Mouse (Mus musculus): Measurements from ENCODE around the gene Fam155a.

Fam155a gene

DNA sequence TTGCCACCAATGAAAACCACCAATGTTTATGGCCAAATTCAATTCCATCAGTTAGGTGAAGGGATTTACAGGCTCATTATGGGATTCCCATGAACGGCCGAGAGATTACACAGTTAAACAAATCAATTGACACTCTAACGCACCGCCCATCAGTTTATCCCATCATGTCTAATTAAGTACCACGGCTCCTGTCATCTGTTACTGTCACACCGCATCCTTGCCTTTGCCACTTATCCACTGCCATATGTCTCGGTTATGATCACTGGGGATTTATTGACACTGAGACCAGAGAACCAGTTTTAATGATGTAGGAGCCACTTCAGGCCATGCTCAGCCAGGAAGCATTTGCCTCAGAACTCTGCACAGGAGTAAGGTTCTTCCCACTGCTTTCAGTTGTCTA lies 588.5 kb downstream of the Fam155a start:
- DNase-seq (ENCODE audit: low read depth, low spot score), result no peak

DNA sequence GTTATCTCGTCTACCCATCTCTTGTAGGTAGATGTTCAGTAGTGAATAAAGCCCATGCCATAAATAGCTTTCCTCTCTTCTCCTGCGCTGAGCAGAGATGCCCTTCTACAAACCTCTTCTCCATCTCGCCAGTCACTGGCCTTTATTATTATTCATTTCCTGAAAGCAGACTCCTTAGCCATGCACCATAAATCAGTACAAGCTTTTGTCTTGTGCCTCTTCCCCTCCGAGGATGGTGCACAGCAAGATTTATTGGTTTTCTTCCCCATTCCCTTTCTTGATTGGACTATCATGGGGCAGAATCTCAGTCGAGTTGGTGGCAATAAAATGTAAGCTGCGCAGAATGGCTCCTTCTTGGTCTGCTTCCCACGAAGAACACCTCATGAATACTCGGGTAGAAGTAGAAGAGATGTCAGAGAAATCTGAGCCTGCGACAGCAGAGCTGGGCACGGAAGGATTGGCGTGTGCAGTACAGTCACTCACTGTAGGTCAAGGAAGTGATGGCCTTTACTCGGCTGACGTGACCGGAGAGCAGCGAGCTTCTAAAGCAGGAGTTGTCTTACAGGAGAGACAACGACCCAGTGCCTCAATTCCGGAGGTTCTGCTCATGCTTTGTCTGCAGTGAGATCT lies 590.2 kb downstream of the Fam155a start:
- no peak for DNase-seq (ENCODE audit: low read depth, low spot score)

DNA sequence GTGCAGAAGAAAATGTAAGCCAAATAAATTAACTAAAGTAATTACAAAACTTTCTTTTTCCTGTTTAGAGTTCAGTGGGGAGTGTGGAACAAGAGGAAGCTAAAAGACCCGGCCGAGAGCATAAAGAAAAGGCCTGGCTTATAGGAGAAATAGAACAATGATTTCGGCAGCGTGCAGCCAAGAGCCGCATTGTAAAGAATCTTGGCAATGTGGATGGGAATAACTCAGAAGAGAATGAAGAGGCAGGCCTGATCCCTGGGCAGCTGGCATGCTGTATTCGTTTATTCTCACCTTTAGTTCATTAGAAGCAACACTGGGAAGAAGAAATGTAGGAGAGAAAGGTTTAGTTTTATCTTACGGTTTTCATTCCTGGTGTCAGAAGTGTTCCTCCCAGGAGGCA lies 594.0 kb downstream of the Fam155a start:
- DNase-seq (ENCODE audit: low read depth, low spot score), result no peak

DNA sequence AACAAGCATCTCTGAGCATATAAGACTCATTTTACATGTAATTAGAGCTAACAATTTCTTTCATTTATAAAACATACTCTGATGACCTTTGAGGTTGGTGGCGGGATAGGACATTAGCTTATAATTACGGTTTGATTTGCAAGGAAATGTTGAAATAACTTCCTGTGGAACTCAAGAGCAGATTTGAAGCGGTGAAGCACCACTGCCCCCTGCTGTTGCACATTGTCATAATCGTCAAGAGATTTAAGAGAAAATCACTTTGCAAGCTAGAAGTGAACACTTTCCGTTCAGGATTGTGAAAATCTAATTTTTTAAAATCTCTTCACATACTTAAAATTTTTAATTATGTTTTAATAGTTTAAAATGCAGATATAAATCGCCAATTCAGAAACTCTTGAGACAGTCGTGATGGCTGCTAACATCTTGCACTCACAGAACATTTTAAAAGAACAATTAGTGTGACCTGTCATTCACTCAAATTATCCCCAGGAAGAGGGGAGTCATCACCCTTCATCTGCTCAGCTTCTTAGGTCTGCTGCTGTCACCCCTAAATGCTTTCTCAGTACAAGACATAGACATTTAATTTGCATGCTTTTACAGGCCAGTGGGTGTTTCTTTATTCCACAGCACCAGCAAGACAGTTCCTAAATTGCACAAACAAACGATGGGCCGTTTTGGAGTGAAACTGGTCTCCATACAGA lies 595.9 kb downstream of the Fam155a start:
- peak; percentile 63 for DNase-seq (ENCODE audit: low read depth, low spot score)

DNA sequence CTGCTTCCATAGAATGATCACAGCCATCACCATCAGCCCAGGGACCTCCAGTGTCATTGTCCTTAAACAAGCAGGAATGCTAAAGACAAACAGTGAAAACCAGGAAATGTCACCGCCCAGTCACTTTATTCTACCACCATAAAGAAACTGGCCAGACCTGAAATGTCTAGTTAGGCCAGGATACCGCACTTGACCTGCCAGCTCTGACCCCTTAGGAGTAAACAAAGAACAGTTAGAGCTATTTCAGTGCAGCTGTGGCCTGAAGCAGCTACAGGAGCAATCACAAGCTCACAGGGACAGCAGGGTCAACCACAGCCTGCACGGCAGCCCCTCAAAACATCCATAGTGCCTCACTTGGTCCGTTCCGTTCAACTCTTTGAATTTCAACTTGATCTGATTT lies 599.1 kb downstream of the Fam155a start:
- DNase-seq (ENCODE audit: low read depth, low spot score), result no peak

DNA sequence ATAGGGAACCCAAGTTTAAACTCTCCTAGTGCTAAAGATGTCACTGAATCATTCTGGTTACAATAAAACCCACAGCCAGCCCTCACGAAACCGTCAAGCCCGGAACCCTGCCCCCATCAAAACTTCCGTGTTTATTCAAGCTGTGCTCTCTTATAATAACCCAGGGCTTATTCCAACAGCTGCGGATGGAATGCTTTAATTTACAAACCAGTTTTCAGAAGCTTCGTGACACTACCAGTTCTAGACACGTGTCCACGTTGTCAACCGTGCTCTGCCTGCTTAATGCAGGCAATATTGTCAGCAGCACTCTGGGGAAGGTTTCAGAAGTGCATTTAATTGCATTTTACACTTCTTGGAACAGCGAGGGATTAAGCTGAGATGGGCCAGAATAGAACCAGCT lies 603.0 kb downstream of the Fam155a start:
- DNase-seq (ENCODE audit: low read depth, low spot score), result no peak

DNA sequence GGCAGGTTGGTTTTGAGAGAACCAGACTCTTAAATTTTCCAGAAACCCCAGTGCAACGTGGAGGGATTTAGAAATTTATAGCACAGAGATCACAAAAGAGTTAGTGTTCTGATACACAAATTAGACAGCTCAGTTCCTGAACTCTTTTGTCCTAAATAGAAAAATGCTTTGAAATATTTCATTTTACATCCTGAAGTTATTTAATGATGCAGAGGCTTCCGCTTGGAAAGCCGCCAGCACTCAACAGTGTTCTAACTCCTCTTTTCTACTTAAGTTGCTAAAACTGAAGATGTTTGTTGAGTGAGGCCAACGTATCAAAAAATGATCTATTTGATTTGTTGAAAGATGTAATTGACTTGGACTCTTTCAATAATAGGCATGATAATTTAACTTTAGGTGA lies 609.4 kb downstream of the Fam155a start:
- no peak for DNase-seq (ENCODE audit: low read depth, low spot score)

DNA sequence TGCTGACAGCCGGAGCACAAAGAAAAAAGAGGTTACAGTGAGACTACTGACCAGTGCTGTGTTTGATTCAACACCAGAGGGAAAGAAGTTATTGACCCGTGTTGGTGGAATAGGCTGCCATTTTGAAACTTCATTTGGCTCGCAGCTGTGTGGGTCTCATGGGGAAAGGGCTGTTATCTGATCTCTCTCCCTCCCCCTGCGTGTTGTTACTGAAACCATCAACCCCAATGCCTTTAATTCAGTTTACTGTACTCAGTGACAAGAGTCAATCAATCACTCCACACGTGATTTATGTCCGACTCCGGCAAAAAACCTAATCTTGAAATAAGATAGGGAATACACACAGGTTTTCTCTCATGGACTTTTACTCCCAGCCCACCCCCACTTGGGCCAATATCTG lies 611.6 kb downstream of the Fam155a start:
- no peak for DNase-seq (ENCODE audit: low read depth, low spot score)

DNA sequence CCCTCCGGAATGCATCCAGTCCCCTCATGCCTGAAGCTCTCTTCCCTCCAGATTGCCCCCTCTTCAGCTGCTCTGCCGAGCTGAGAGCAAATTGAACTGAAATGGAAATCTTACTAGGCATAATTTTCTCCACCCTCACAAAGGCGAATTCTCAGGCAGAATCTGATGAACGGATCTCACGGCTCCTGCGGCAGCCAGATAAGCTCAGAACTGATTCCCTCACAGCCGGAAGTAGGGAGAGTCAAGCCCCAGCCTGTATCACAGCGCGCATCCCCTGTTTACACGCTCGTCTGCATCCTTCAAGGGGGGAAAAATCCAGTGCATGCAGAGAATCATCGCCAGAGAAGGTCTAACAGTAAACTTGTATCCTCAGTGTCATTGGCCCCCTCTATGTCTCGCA lies 612.3 kb downstream of the Fam155a start:
- no peak for DNase-seq (ENCODE audit: low read depth, low spot score)

DNA sequence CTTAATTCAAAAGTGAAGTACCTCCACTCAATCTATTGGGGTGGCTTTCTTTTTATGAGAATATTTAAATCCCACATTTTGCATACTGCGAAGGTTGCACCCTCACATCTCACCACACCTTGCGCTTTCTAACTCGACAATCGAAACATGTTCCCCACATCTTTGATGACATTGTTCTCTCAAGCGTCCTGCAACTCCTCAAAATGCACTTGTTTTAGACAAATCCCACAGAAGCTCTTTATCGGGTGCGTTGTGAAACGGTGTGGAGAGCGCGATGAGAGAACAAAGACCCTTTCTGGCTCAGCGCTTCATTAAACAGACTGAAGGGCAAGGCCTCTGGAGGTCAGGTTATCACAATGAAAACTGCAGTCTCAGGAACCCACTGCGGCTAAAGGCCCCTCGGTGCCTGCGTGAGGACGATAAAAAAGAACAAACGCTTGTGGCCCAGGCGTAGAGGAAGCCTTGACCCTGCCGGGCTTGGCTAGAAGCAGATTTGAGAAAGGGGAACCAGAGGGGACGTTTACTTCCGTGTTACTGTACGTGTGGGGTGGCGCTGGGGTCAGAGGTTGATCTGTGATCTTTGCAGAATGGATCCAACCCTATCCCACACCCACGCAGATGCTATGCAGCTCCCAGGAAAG lies 613.7 kb downstream of the Fam155a start:
- DNase-seq (ENCODE audit: low read depth, low spot score), result no peak
